Mouse (Mus musculus) hindlimb bud, embryonic 11.5 days (tissue): ENCODE measurements around the gene Dusp8.
A peak's percentile ranks its signal among the peaks of the same experiment; 100 is the strongest.
"Not testable (repeated sequence)": the region's sequence is repeated elsewhere in the genome, so short reads cannot be mapped to it uniquely, and the experiment has no call there.

ENCODE experiments used
- DNase-seq: peaks from one replicate; pipeline ENCODE4 v3.0.0-alpha.2; 2012; ENCODE audit warnings: low read depth, low spot score; ENCODE audit errors: extremely low spot score

The Dusp8 gene

GRCm38 (mm10) chr7:142095183-142095931, at the start of gene Dusp8:
Dusp8 (minus strand) TSS chr7:142095843.
- peak; percentile 31 for DNase-seq

GRCm38 (mm10) chr7:142144507-142144906, 48.9 kb upstream of the Dusp8 start, which contains the start of gene Gm45337:
Gm45337 (minus strand) TSS chr7:142144607.
- no peak for DNase-seq

GRCm38 (mm10) chr7:142143506-142144010, 47.9 kb upstream of the Dusp8 start:
- DNase-seq: not testable (repeated sequence)

GRCm38 (mm10) chr7:142140696-142141095, 45.1 kb upstream of the Dusp8 start:
- no peak for DNase-seq

- DNase-seq: not testable (repeated sequence)
These were observed 40.3 kb upstream of the Dusp8 start, which contains the start of gene Gm39115 for GRCm38 (mm10) chr7:142135934-142136333. Gm39115 (minus strand) TSS chr7:142136034.

GRCm38 (mm10) chr7:142134206-142134995, 38.8 kb upstream of the Dusp8 start:
- DNase-seq: no peak

GRCm38 (mm10) chr7:142128843-142129242, 33.2 kb upstream of the Dusp8 start:
- no peak for DNase-seq

GRCm38 (mm10) chr7:142120629-142121028, 25.0 kb upstream of the Dusp8 start, which contains the start of gene Gm45618:
Gm45618 (minus strand) TSS chr7:142120729.
- not testable (repeated sequence) for DNase-seq

GRCm38 (mm10) chr7:142119632-142120031, 24.0 kb upstream of the Dusp8 start:
- DNase-seq: no peak

GRCm38 (mm10) chr7:142104747-142105146, 9.1 kb upstream of the Dusp8 start:
- no peak for DNase-seq

GRCm38 (mm10) chr7:142097776-142098175, 2.1 kb upstream of the Dusp8 start:
- DNase-seq: peak; percentile 24

- DNase-seq: no peak
These were observed 1.1 kb upstream of the Dusp8 start for GRCm38 (mm10) chr7:142096701-142097100.

GRCm38 (mm10) chr7:142094301-142095143, 1.1 kb downstream of the Dusp8 start:
- DNase-seq: no peak

- no peak for DNase-seq
These were observed 1.9 kb downstream of the Dusp8 start for GRCm38 (mm10) chr7:142093696-142094240.

- DNase-seq: no peak
These were observed 2.7 kb downstream of the Dusp8 start for GRCm38 (mm10) chr7:142092991-142093390.

- DNase-seq: no peak
These were observed 3.8 kb downstream of the Dusp8 start for GRCm38 (mm10) chr7:142091848-142092247.

GRCm38 (mm10) chr7:142089648-142090447, 5.8 kb downstream of the Dusp8 start:
- no peak for DNase-seq

GRCm38 (mm10) chr7:142088886-142089285, 6.8 kb downstream of the Dusp8 start:
- DNase-seq: no peak

GRCm38 (mm10) chr7:142087069-142087652, 8.5 kb downstream of the Dusp8 start:
- DNase-seq: no peak
